Comparison of ENCODE assay signal across 16 mouse cellular contexts in the genomic region with DNA sequence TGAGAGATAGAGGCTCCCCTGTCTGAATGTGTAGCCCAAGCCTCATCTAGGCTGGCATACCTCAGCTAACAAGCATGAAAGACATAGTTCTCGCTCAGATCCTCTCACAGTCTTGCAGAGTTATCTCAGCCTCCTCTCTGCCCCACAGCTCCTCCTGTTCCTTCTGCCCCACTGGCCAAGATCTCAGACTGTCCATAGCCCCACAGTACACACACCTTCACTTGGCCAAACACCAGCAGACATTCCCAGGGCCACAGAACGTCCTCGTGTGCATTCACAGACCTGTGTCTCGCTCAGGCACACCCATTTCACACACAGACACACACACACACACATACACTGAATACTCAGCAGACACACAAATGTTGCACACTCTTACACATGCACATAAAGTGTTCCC.
"Had no signal": no experiment of that assay in that cellular context is flagged by ENCODE, and none has a peak within 500 bp of the region (broad histone marks: within the 10 kb centered on the region; RNA-seq: fewer than 3 reads in every experiment).

No protein-coding gene starts in this region.

- DNase-seq: cerebellum, adult 8-10 months; cerebellum, adult 9-10 months; cerebellum, adult 9-11 months; cerebellum, postnatal 10 days; cerebellum, postnatal 14 days; cerebellum, postnatal 25 days; cerebellum, postnatal 36 days; embryo, embryonic 11 days; forebrain, postnatal 0 days; gastrocnemius, adult 2 months; gastrocnemius, postnatal 10 days; gastrocnemius, postnatal 14 days; gastrocnemius, postnatal 25 days; gastrocnemius, postnatal 36 days; heart, adult 18-20 months; heart, adult 2 months had no signal
